Mouse (Mus musculus): ENCODE results near the gene Trim2.

GRCm38 (mm10) chr3:84157011-84157410, 149.7 kb downstream of the Trim2 start:
- TF ChIP-seq CTCF (IDR thresholded peaks at IDR 0.05; ENCODE audit: control insufficient read depth, insufficient read depth, insufficient read length) (no peak), FOSL1 (IDR thresholded peaks at IDR 0.05; ENCODE audit: insufficient read depth, low read length, poor library complexity, severe bottlenecking) (no peak)

All from C2C12 (cell line).